Comparison of ENCODE assay signal across 10 mouse cellular contexts in the genomic region with DNA sequence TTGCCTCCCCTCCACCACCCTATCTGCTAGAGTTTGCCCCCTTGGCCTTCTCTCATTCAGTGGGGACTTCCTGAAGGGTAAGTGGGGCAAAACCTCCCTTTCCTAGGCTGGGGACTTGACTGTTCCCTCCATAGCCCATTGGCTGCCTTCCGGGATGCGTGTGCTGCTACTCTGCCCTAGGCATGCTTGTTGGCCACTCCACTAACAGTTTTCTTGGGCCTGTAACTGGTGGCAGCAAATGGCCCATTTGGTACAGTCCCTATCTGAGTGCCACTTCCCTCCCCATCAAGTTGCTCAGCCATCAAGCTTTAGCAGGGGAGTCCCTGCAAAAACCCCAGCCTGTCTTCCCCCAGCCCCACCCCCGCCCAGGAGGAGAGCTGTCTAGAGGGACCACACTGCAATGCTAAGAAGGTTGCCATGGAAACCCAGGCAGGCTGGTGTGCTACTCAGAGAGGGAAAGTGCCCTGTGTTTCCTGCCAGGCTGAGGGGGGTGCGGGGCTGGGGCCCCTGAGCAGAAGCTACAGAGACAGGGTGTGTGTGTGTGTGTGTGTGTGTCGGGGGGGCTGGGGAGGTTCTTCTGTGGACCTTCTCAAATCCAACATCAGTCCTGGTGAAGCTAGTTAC. TPM values are rescaled to one million over a fixed set of nuclear protein-coding genes. Genes with fewer than 3 reads are reported as not detected.
DNase-seq lines count a peak whose midpoint lies in the region; ATAC-seq and TF ChIP-seq lines count a peak whose summit lies in the region.
"Had no signal": no experiment of that assay in that cellular context is flagged by ENCODE, and none has a peak within 500 bp of the region (broad histone marks: within the 10 kb centered on the region; RNA-seq: fewer than 3 reads in every experiment).

No protein-coding gene starts in this region.

- H3K9ac ChIP-seq in lung, embryonic 16.5 days (ENCODE audit: low read length), result no peak overlapping the region
- H3K9ac ChIP-seq in hindbrain, embryonic 14.5 days, result no peak overlapping the region
- H3K9ac ChIP-seq in neural tube, embryonic 12.5 days, result no peak overlapping the region

- H3K4me3 ChIP-seq in lung, embryonic 16.5 days (ENCODE audit: low read length), result no peak overlapping the region
- H3K4me3 ChIP-seq in lung, adult 2 months (replicated peaks; ENCODE audit: extremely low read depth, low read depth, low read length), result no peak overlapping the region
- H3K4me3 ChIP-seq in hindbrain, embryonic 14.5 days (replicated peaks; ENCODE audit: low read length), result no peak overlapping the region
- no peak overlapping the region for H3K4me3 ChIP-seq in neural tube, embryonic 12.5 days
- no peak overlapping the region for H3K4me3 ChIP-seq in heart, embryonic 10.5 days

- peak; percentile 46; the same call in 1 of the 2 replicates for ATAC-seq in lung, embryonic 16.5 days (ENCODE audit: low read depth)
- peak; percentile 85 for ATAC-seq in hindbrain, embryonic 14.5 days (ENCODE audit: low FRiP score)
- peak; percentile 86 for ATAC-seq in neural tube, embryonic 12.5 days (ENCODE audit: low FRiP score, low read depth)

- H3K9me3 ChIP-seq in lung, embryonic 16.5 days (ENCODE audit: control insufficient read depth, low read length), result no peaks in the 10 kb centered on the region
- no peaks in the 10 kb centered on the region for H3K9me3 ChIP-seq in hindbrain, embryonic 14.5 days (ENCODE audit: control insufficient read depth, low read length)
- no peaks in the 10 kb centered on the region for H3K9me3 ChIP-seq in neural tube, embryonic 12.5 days
- H3K9me3 ChIP-seq in heart, embryonic 10.5 days, result no peaks in the 10 kb centered on the region
- H3K9me3 ChIP-seq: G1E had no signal

- no peak overlapping the region for H3K4me2 ChIP-seq in lung, embryonic 16.5 days (ENCODE audit: low read depth, low read length)
- H3K4me2 ChIP-seq in hindbrain, embryonic 14.5 days (replicated peaks), result no peak overlapping the region
- peak overlapping the region; percentile 27; the same call in 1 of the 2 replicates for H3K4me2 ChIP-seq in neural tube, embryonic 12.5 days (replicated peaks)

- no peaks in the 10 kb centered on the region for H3K36me3 ChIP-seq in lung, embryonic 16.5 days (ENCODE audit: control insufficient read depth, insufficient read depth, low read length)
- no peaks in the 10 kb centered on the region for H3K36me3 ChIP-seq in hindbrain, embryonic 14.5 days (replicated peaks; ENCODE audit: control insufficient read depth, insufficient read depth)
- no peaks in the 10 kb centered on the region for H3K36me3 ChIP-seq in neural tube, embryonic 12.5 days
- H3K36me3 ChIP-seq in heart, embryonic 10.5 days, result no peaks in the 10 kb centered on the region
- H3K36me3 ChIP-seq: G1E had no signal

- intact Hi-C loops in heart, postnatal 10 days (cut with DNase I), result no loop called here

- 36% methylated on average over 5 of the region's 5 CpGs for WGBS in lung, embryonic 16.5 days
- WGBS in lung, adult 2 months, result 54% methylated on average over 5 of the region's 5 CpGs
- WGBS in hindbrain, embryonic 14.5 days, result 22% methylated on average over 5 of the region's 5 CpGs
- 33% methylated on average over 5 of the region's 5 CpGs for WGBS in neural tube, embryonic 12.5 days
- 42% methylated on average over 5 of the region's 5 CpGs for WGBS in heart, embryonic 10.5 days

- H3K27me3 ChIP-seq in lung, embryonic 16.5 days (ENCODE audit: control insufficient read depth, insufficient read depth, low read depth, low read length), result no peaks in the 10 kb centered on the region
- no peaks in the 10 kb centered on the region for H3K27me3 ChIP-seq in hindbrain, embryonic 14.5 days (ENCODE audit: control insufficient read depth, insufficient read depth, low read length)
- 0 out of 2 replicates have a peak, but pooled peaks cover 4% of the 10 kb centered on the region for H3K27me3 ChIP-seq in neural tube, embryonic 12.5 days (replicated peaks)
- peaks cover 7% of the 10 kb centered on the region for H3K27me3 ChIP-seq in heart, embryonic 10.5 days (ENCODE audit: insufficient read depth, poor library complexity, severe bottlenecking)

- H3K4me1 ChIP-seq in lung, embryonic 16.5 days (replicated peaks; ENCODE audit: control insufficient read depth, insufficient read depth, low read length), result peaks cover 6% of the 10 kb centered on the region
- peaks cover 7% of the 10 kb centered on the region; the same call in 1 of the 2 replicates for H3K4me1 ChIP-seq in lung, adult 2 months (ENCODE audit: control insufficient read depth, insufficient read depth, low read length)
- H3K4me1 ChIP-seq in hindbrain, embryonic 14.5 days (replicated peaks; ENCODE audit: control insufficient read depth, insufficient read depth, low read length), result peaks cover 18% of the 10 kb centered on the region
- H3K4me1 ChIP-seq in neural tube, embryonic 12.5 days, result peaks cover 29% of the 10 kb centered on the region
- peaks cover 40% of the 10 kb centered on the region for H3K4me1 ChIP-seq in heart, embryonic 10.5 days

- H3K27ac ChIP-seq in lung, embryonic 16.5 days (ENCODE audit: low read length), result no peak overlapping the region
- H3K27ac ChIP-seq in hindbrain, embryonic 14.5 days, result no peak overlapping the region
- H3K27ac ChIP-seq in neural tube, embryonic 12.5 days, result no peak overlapping the region
- H3K27ac ChIP-seq in heart, embryonic 10.5 days, result no peak overlapping the region
- H3K27ac ChIP-seq: kidney, postnatal 0 days had no signal

- TF ChIP-seq CTCF in lung, adult 2 months (IDR thresholded peaks at IDR 0.05; ENCODE audit: insufficient read depth, low read length), result no peak

- DNase-seq in lung, adult 2 months, result no peak
- DNase-seq in hindbrain, embryonic 14.5 days (ENCODE audit: low spot score), result peak; percentile 67
- DNase-seq in ovary, postnatal 14 days (ENCODE audit: low spot score), result no peak
- no peak for DNase-seq in heart, postnatal 10 days
- DNase-seq in heart, embryonic 10.5 days (ENCODE audit: low spot score), result no peak
- DNase-seq in cerebellum, adult 9-10 months, result no peak

- TF ChIP-seq POLR2A in lung, adult 2 months (IDR thresholded peaks at IDR 0.05; ENCODE audit: borderline replicate concordance, extremely low read depth, low read depth, low read length), result no peak

RNA-seq across cellular contexts. Expression of gene Rims3, which starts 27.5 kb away (rescaled TPM):
- 0.69 and 0.73 TPM in 2 replicates for polyA plus RNA-seq in lung, embryonic 16.5 days (2015; fragmentation: Nextera tagmentation; extraction: Ambion mirVana)
- 0.94 and 1.4 TPM in 2 replicates for polyA plus RNA-seq in lung, adult 2 months (2012; rRNA removed)
- 26.2 and 29.6 TPM in 2 replicates for polyA plus RNA-seq in hindbrain, embryonic 14.5 days (2014; fragmentation: Nextera tagmentation; extraction: Ambion mirVana)
- polyA plus RNA-seq in neural tube, embryonic 12.5 days (2016; fragmentation: Nextera tagmentation; extraction: Ambion mirVana), result 10.0 and 12.9 TPM in 2 replicates
- total RNA-seq in heart, postnatal 10 days (2021), result under 1 TPM; 0.10 to 0.17 TPM
- 1.8 and 3.4 TPM in 2 replicates for polyA plus RNA-seq in heart, embryonic 10.5 days (2016; fragmentation: Nextera tagmentation; extraction: Ambion mirVana)
- polyA plus RNA-seq: G1E had no signal

RNA-seq across cellular contexts. Expression of gene Exo5, which starts 42.7 kb away (rescaled TPM):
- polyA plus RNA-seq in lung, embryonic 16.5 days (2015; fragmentation: Nextera tagmentation; extraction: Ambion mirVana), result 26.8 and 27.2 TPM in 2 replicates
- 3.3 and 5.4 TPM in 2 replicates for polyA plus RNA-seq in lung, adult 2 months (2012; rRNA removed)
- polyA plus RNA-seq in hindbrain, embryonic 14.5 days (2014; fragmentation: Nextera tagmentation; extraction: Ambion mirVana), result 23.2 and 29.6 TPM in 2 replicates
- 36.1 and 36.8 TPM in 2 replicates for polyA plus RNA-seq in neural tube, embryonic 12.5 days (2016; fragmentation: Nextera tagmentation; extraction: Ambion mirVana)
- 1 to 10 TPM; 4.2 to 5.4 TPM for total RNA-seq in heart, postnatal 10 days (2021)
- 14.8 and 25.8 TPM in 2 replicates for polyA plus RNA-seq in heart, embryonic 10.5 days (2016; fragmentation: Nextera tagmentation; extraction: Ambion mirVana)

RNA-seq across cellular contexts. Expression of gene Nfyc, which starts 50.7 kb away (rescaled TPM):
- 93.3 and 96.5 TPM in 2 replicates for polyA plus RNA-seq in lung, embryonic 16.5 days (2015; fragmentation: Nextera tagmentation; extraction: Ambion mirVana)
- 120 and 143 TPM in 2 replicates for polyA plus RNA-seq in lung, adult 2 months (2012; rRNA removed)
- 95.9 and 96.4 TPM in 2 replicates for polyA plus RNA-seq in hindbrain, embryonic 14.5 days (2014; fragmentation: Nextera tagmentation; extraction: Ambion mirVana)
- 103 and 104 TPM in 2 replicates for polyA plus RNA-seq in neural tube, embryonic 12.5 days (2016; fragmentation: Nextera tagmentation; extraction: Ambion mirVana)
- total RNA-seq in heart, postnatal 10 days (2021), result 10 to 100 TPM; 75.4 to 78.0 TPM
- polyA plus RNA-seq in heart, embryonic 10.5 days (2016; fragmentation: Nextera tagmentation; extraction: Ambion mirVana), result 111 and 117 TPM in 2 replicates
